Mouse (Mus musculus): ENCODE results near the gene Gm11027. TPM values are rescaled to one million over a fixed set of nuclear protein-coding genes. Genes with fewer than 3 reads are reported as not detected.

Gene Gm11027
- total RNA-seq, 2 experiments from 2014 or later: not detected

GRCm38 (mm10) chr12:116276961-116277360 lies 1.8 kb downstream of the Gm11027 start:
- no peak for DNase-seq (ENCODE audit: low spot score in 2 of 2)
- intact Hi-C loops (cut with DNase I): no loop called here

GRCm38 (mm10) chr12:116278541-116278940 lies 3.4 kb downstream of the Gm11027 start:
- no peak for DNase-seq (ENCODE audit: low spot score in 2 of 2)
- intact Hi-C loops (cut with DNase I): no loop called here

GRCm38 (mm10) chr12:116279181-116279580 lies 4.0 kb downstream of the Gm11027 start:
- intact Hi-C loops (cut with DNase I): no loop called here
- DNase-seq (ENCODE audit: low spot score in 2 of 2): no peak

GRCm38 (mm10) chr12:116280149-116280652 lies 5.0 kb downstream of the Gm11027 start:
- DNase-seq (ENCODE audit: low spot score in 2 of 2): no peak
- intact Hi-C loops (cut with DNase I): loop anchor here (2.0 to 5.0 kb wide), 3 partner anchors 47 to 207 kb away; partner anchors contain the start of gene Ncapg2

GRCm38 (mm10) chr12:116280653-116281364 lies 5.6 kb downstream of the Gm11027 start, which contains the start of gene Esyt2:
Gene Esyt2, plus strand, starts transcription at chr12:116281196.
- intact Hi-C loops (cut with DNase I): loop anchor here (2.0 to 5.0 kb wide), 3 partner anchors 46 to 206 kb away; partner anchors contain the start of gene Ncapg2
- peak; percentile 100 for DNase-seq (ENCODE audit: low spot score in 2 of 2)

GRCm38 (mm10) chr12:116281427-116282281 lies 6.5 kb downstream of the Gm11027 start:
- peak; percentile 20 to 32 for DNase-seq (ENCODE audit: low spot score in 2 of 2)
- intact Hi-C loops (cut with DNase I): loop anchor here (2.0 to 5.0 kb wide), 3 partner anchors 46 to 205 kb away; partner anchors contain the start of gene Ncapg2

- no peak for DNase-seq (ENCODE audit: low spot score in 2 of 2)
- intact Hi-C loops (cut with DNase I): loop anchor here (5.0 kb wide), 1 partner anchor 44 kb away; no protein-coding TSS in a partner anchor
Observed at GRCm38 (mm10) chr12:116282856-116283255, 7.7 kb downstream of the Gm11027 start.

GRCm38 (mm10) chr12:116283511-116283910 lies 8.3 kb downstream of the Gm11027 start:
- intact Hi-C loops (cut with DNase I): loop anchor here (5.0 kb wide), 1 partner anchor 44 kb away; no protein-coding TSS in a partner anchor
- no peak for DNase-seq (ENCODE audit: low spot score in 2 of 2)

- no peak for DNase-seq (ENCODE audit: low spot score in 2 of 2)
- intact Hi-C loops (cut with DNase I): no loop called here
Observed at GRCm38 (mm10) chr12:116293185-116293584, 18.0 kb downstream of the Gm11027 start.

GRCm38 (mm10) chr12:116293599-116294292 lies 18.6 kb downstream of the Gm11027 start:
- intact Hi-C loops (cut with DNase I): no loop called here
- no peak for DNase-seq (ENCODE audit: low spot score in 2 of 2)

GRCm38 (mm10) chr12:116299906-116300305 lies 24.7 kb downstream of the Gm11027 start:
- intact Hi-C loops (cut with DNase I): no loop called here
- no peak for DNase-seq (ENCODE audit: low spot score in 2 of 2)

- intact Hi-C loops (cut with DNase I): no loop called here
- no peak for DNase-seq (ENCODE audit: low spot score in 2 of 2)
Observed at GRCm38 (mm10) chr12:116302181-116302580, 27.0 kb downstream of the Gm11027 start.

GRCm38 (mm10) chr12:116306042-116306441 lies 30.9 kb downstream of the Gm11027 start:
- no peak for DNase-seq (ENCODE audit: low spot score in 2 of 2)
- intact Hi-C loops (cut with DNase I): no loop called here

- intact Hi-C loops (cut with DNase I): no loop called here
- no peak for DNase-seq (ENCODE audit: low spot score in 2 of 2)
Observed at GRCm38 (mm10) chr12:116307870-116308269, 32.7 kb downstream of the Gm11027 start.

- DNase-seq (ENCODE audit: low spot score in 2 of 2): no peak
- intact Hi-C loops (cut with DNase I): no loop called here
Observed at GRCm38 (mm10) chr12:116308612-116309011, 33.4 kb downstream of the Gm11027 start.

- no peak for DNase-seq (ENCODE audit: low spot score in 2 of 2)
- intact Hi-C loops (cut with DNase I): no loop called here
Observed at GRCm38 (mm10) chr12:116313816-116314215, 38.6 kb downstream of the Gm11027 start.

- DNase-seq (ENCODE audit: low spot score in 2 of 2): no peak
- intact Hi-C loops (cut with DNase I): no loop called here
Observed at GRCm38 (mm10) chr12:116315498-116315897, 40.3 kb downstream of the Gm11027 start.

- no peak for DNase-seq (ENCODE audit: low spot score in 2 of 2)
- intact Hi-C loops (cut with DNase I): no loop called here
Observed at GRCm38 (mm10) chr12:116317818-116318217, 42.6 kb downstream of the Gm11027 start.
